Mouse (Mus musculus) G1E (cell line): ENCODE results near the gene Mdm1.

Experiments
- CTCF ChIP-seq: IDR thresholded peaks from 2 replicates; pipeline ENCODE4 v1.5.1; 2012; ENCODE audit warnings: low read depth, low read length, inconsistent platforms, mixed read lengths
- GATA1 ChIP-seq: IDR thresholded peaks from 2 replicates; pipeline ENCODE4 v1.6.1; 2012; ENCODE audit warnings: borderline replicate concordance, low read length, inconsistent platforms, mixed read lengths
- GATA2 ChIP-seq: IDR thresholded peaks from 2 replicates; pipeline ENCODE4 v1.6.1; 2012; ENCODE audit warnings: low read depth, low read length, inconsistent platforms, borderline replicate concordance
- POLR2AphosphoS5 ChIP-seq: IDR thresholded peaks from 2 replicates; pipeline ENCODE4 v1.6.1; 2012; ENCODE audit warnings: low read depth, low read length, inconsistent platforms; ENCODE audit not compliant: insufficient replicate concordance
- TAL1 ChIP-seq: conservative IDR thresholded peaks from 2 replicates; pipeline ENCODE4 v1.6.1; 2012; ENCODE audit warnings: low read depth, low read length, inconsistent platforms, mixed read lengths

DNA sequence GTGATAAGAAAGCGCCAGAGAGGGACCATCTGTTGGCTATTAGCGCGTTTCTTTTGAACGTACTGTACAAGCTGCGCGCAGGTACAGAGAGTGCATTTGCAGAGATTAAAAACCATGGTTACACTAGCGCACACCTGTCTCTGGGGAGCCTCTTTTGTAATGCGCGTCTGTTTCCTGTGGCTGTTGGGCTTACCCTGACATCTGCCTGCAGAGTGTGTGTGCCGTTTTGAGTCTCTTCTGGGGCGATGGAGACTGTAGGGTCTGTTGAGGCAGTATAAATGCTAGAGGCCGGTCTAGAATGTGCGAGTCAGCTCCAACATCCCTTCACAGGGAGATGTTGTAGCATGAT is 19.7 kb upstream of the Mdm1 start:
- no peak for TF ChIP-seq CTCF
- no peak for TF ChIP-seq GATA1
- TF ChIP-seq TAL1, result no peak
- no peak for TF ChIP-seq POLR2AphosphoS5
- no peak for TF ChIP-seq GATA2
